Mouse (Mus musculus): Measurements from ENCODE around the gene Itgb2l. TPM values are rescaled to one million over a fixed set of nuclear protein-coding genes. Genes with fewer than 3 reads are reported as not detected.

Gene Itgb2l
- polyA plus RNA-seq, 1 experiment: not detected

DNA sequence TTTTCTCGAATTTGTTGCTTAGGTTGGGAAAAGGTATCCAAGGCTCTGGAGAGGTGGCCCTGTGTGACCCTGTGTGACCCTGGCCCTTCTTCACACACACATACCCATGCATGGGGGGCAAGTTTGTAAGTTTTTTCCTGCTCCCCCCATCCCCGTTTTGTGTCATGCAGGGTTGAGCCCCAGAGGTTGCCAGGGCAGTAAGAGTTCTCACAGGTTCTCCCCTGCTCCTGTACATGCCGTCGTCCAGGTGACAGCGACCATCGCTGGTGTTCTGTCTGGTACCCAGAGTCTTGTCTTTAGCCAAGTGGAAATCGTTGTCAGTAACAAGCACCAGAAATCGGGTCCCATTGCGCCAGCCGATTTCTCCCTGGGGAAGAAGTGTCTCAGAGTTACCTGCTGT, 10.2 kb downstream of the Itgb2l start:
- TF ChIP-seq POLR2A (IDR thresholded peaks at IDR 0.05; ENCODE audit: low read depth, low read length) (no peak), CTCF (conservative IDR thresholded peaks at IDR 0.05; ENCODE audit: insufficient read depth, insufficient read length, low read depth, low read length) (no peak)
- Histone ChIP-seq H3K4me3 (ENCODE audit: insufficient read depth, low read depth, low read length) (no peak overlapping the region), H3K4me1 (ENCODE audit: control insufficient read depth, insufficient read depth, low read length) (no peaks in the 10 kb centered on the region), H3K27ac (ENCODE audit: insufficient read depth, low read depth, low read length) (no peak overlapping the region), H3K36me3 (ENCODE audit: control insufficient read depth, insufficient read depth, low read length) (no peaks in the 10 kb centered on the region), H3K27me3 (replicated peaks; ENCODE audit: control insufficient read depth, insufficient read depth, low read length) (no peaks in the 10 kb centered on the region)
- WGBS: 90% methylated on average over 10 of the region's 10 CpGs
- no peak for DNase-seq

DNA sequence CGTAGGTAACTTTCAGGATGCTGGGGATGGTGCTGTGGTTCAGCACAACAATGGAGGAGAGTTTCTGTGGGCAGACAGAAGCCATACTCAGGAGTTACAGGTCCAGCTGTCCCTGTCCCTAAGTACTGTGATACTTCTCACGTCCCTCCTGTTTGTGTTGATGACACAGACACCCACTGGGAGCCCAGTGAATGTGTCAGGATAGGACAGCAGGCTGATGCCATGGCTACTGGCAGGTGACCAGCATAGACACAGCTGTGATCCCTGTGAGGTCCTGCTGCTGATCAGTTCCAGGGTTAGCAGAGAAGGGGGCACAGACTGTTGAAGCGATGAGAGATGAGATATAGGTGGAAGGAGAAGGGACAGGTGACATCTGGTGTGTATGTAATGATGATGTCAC, 14.4 kb downstream of the Itgb2l start:
- 78% methylated on average over 3 of the region's 3 CpGs for WGBS
- Histone ChIP-seq H3K4me1 (ENCODE audit: control insufficient read depth, insufficient read depth, low read length) (no peaks in the 10 kb centered on the region), H3K4me3 (ENCODE audit: insufficient read depth, low read depth, low read length) (no peak overlapping the region), H3K36me3 (ENCODE audit: control insufficient read depth, insufficient read depth, low read length) (no peaks in the 10 kb centered on the region), H3K27me3 (replicated peaks; ENCODE audit: control insufficient read depth, insufficient read depth, low read length) (no peaks in the 10 kb centered on the region), H3K27ac (ENCODE audit: insufficient read depth, low read depth, low read length) (no peak overlapping the region)
- TF ChIP-seq CTCF (conservative IDR thresholded peaks at IDR 0.05; ENCODE audit: insufficient read depth, insufficient read length, low read depth, low read length) (no peak), POLR2A (IDR thresholded peaks at IDR 0.05; ENCODE audit: low read depth, low read length) (no peak)
- DNase-seq: no peak

DNA sequence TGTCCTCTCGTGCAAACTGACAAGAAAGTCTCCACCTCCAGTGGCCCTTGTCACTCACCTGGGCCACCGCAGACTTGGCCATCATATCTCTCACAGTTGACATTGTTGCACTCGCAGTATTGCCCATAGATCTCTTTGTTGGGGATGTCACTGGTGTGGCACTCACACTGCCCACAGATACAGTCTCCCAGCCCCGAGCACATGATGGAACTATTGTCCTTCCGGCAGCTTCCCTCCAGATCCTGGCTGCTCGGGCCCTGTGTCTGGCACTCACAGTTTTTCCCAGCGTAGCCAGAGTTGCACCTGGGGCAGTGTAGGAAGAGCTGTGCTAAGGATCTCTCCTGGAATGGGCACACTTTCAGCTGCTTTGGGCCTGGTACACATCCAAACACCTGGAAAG, 16.7 kb downstream of the Itgb2l start:
- Histone ChIP-seq H3K36me3 (ENCODE audit: control insufficient read depth, insufficient read depth, low read length) (no peaks in the 10 kb centered on the region), H3K27ac (ENCODE audit: insufficient read depth, low read depth, low read length) (no peak overlapping the region), H3K27me3 (replicated peaks; ENCODE audit: control insufficient read depth, insufficient read depth, low read length) (no peaks in the 10 kb centered on the region), H3K4me1 (ENCODE audit: control insufficient read depth, insufficient read depth, low read length) (no peaks in the 10 kb centered on the region), H3K4me3 (ENCODE audit: insufficient read depth, low read depth, low read length) (no peak overlapping the region)
- DNase-seq: no peak
- TF ChIP-seq POLR2A (IDR thresholded peaks at IDR 0.05; ENCODE audit: low read depth, low read length) (no peak), CTCF (conservative IDR thresholded peaks at IDR 0.05; ENCODE audit: insufficient read depth, insufficient read length, low read depth, low read length) (no peak)
- 88% methylated on average over 7 of the region's 7 CpGs for WGBS

DNA sequence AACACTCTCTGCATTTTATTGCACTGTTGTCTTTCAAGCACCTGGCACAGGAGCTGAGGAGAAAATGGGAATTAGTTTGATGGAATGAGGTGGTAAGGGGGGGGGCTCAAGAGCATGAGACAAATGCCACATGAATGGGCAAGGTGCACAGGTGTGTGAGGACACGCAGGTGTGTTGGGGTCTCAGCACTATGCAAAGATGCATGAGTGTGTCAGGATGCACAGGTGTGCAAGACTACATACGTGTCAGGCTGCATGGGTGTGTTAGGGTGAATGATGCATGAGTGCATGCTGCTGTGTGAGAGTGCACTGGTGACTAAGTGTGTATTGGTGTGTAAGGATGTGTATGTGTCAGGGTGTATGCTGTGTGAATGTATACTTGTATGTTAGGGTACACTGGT, 18.4 kb downstream of the Itgb2l start:
- WGBS: 93% methylated on average over 2 of the region's 2 CpGs

DNA sequence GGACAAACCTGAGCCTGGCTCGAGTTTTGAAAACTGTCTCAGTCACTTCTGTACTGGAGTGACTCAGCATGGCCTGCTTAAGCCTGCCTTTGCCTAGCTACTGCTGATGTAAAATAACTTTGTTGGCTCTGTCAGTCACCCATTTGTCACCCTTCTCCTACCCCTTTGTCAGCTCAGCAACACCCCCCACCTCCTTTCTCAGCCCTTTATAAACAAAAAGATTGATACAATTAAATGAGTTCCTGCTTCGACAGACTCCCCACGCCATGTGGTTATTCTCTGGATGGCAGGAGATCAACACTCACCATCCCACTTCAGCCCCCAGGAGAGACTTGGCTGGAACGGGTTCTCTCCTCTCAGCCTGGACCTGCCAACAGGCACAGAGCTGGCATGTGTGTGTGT, 35.4 kb downstream of the Itgb2l start:
- Histone ChIP-seq H3K27me3 (replicated peaks; ENCODE audit: control insufficient read depth, insufficient read depth, low read length) (no peaks in the 10 kb centered on the region), H3K4me1 (ENCODE audit: control insufficient read depth, insufficient read depth, low read length) (no peaks in the 10 kb centered on the region), H3K27ac (ENCODE audit: insufficient read depth, low read depth, low read length) (no peak overlapping the region), H3K36me3 (ENCODE audit: control insufficient read depth, insufficient read depth, low read length) (no peaks in the 10 kb centered on the region), H3K4me3 (ENCODE audit: insufficient read depth, low read depth, low read length) (no peak overlapping the region)
- no peak for DNase-seq
- TF ChIP-seq POLR2A (IDR thresholded peaks at IDR 0.05; ENCODE audit: low read depth, low read length): no peak
- TF ChIP-seq CTCF (conservative IDR thresholded peaks at IDR 0.05; ENCODE audit: insufficient read depth, insufficient read length, low read depth, low read length): no peak
- WGBS: 37% methylated on average over 4 of the region's 4 CpGs

More for the DNA sequence above, 18.4 kb downstream of the Itgb2l start:
- TF ChIP-seq CTCF (conservative IDR thresholded peaks at IDR 0.05; ENCODE audit: insufficient read depth, insufficient read length, low read depth, low read length) (no peak), POLR2A (IDR thresholded peaks at IDR 0.05; ENCODE audit: low read depth, low read length) (no peak)
- Histone ChIP-seq H3K4me1 (ENCODE audit: control insufficient read depth, insufficient read depth, low read length) (no peaks in the 10 kb centered on the region), H3K27me3 (replicated peaks; ENCODE audit: control insufficient read depth, insufficient read depth, low read length) (no peaks in the 10 kb centered on the region), H3K27ac (ENCODE audit: insufficient read depth, low read depth, low read length) (no peak overlapping the region), H3K4me3 (ENCODE audit: insufficient read depth, low read depth, low read length) (no peak overlapping the region), H3K36me3 (ENCODE audit: control insufficient read depth, insufficient read depth, low read length) (peaks cover 2% of the 10 kb centered on the region; the same call in 1 of the 2 replicates)
- DNase-seq: no peak

DNA sequence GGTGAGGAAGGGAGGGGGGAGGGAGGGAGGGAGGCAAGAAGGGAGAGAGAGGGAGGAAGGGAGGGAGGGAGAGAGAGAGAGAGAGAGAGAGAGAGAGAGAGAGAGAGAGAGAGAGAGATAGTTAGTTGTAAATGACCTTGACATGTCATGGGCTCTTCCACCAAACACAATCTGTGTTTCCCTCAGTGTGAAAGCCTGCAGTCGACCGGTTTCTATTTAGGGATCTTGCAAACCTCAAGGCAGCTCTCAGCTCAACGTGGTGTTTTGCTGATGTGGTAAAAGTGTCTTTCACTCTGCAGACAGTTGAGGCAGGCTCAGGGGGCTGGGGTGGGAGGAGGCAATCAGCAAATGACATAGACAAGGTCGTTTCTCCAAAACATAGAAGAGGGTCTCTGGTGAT, 37.1 kb downstream of the Itgb2l start:
- H3K36me3 ChIP-seq (ENCODE audit: control insufficient read depth, insufficient read depth, low read length): no peaks in the 10 kb centered on the region
- WGBS: 57% methylated on average over 4 of the region's 4 CpGs
- no peak for DNase-seq
- H3K4me1 ChIP-seq (ENCODE audit: control insufficient read depth, insufficient read depth, low read length): no peaks in the 10 kb centered on the region
- no peaks in the 10 kb centered on the region for H3K27me3 ChIP-seq (replicated peaks; ENCODE audit: control insufficient read depth, insufficient read depth, low read length)
- TF ChIP-seq POLR2A (IDR thresholded peaks at IDR 0.05; ENCODE audit: low read depth, low read length) (no peak), CTCF (conservative IDR thresholded peaks at IDR 0.05; ENCODE audit: insufficient read depth, insufficient read length, low read depth, low read length) (no peak)
- H3K27ac ChIP-seq (ENCODE audit: insufficient read depth, low read depth, low read length): no peak overlapping the region
- no peak overlapping the region for H3K4me3 ChIP-seq (ENCODE audit: insufficient read depth, low read depth, low read length)

DNA sequence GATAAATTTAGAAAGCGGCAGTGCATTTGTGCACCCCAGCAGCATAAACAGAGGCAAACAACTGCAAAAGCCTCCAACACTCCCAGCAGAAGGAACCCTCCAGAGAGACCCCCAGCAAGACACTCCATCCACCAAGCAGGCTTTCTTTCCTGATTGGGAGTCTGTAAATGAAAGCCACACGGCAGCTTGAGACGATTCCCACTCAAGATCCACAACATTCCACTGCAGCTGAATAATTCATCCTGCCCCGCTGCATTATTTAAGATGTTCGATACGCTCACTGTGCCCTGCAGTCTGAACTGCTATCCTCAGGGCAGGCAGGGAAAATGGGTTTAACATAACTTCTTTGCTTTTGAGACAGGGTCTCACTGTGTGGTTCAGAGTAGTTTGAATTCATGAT, 41.1 kb downstream of the Itgb2l start:
- no peak for DNase-seq
- Histone ChIP-seq H3K27me3 (replicated peaks; ENCODE audit: control insufficient read depth, insufficient read depth, low read length) (no peaks in the 10 kb centered on the region), H3K36me3 (ENCODE audit: control insufficient read depth, insufficient read depth, low read length) (no peaks in the 10 kb centered on the region; the same call in none of the 2 replicates), H3K27ac (ENCODE audit: insufficient read depth, low read depth, low read length) (no peak overlapping the region), H3K4me1 (ENCODE audit: control insufficient read depth, insufficient read depth, low read length) (no peaks in the 10 kb centered on the region), H3K4me3 (ENCODE audit: insufficient read depth, low read depth, low read length) (no peak overlapping the region)
- WGBS: 79% methylated on average over 6 of the region's 6 CpGs
- TF ChIP-seq POLR2A (IDR thresholded peaks at IDR 0.05; ENCODE audit: low read depth, low read length) (no peak), CTCF (conservative IDR thresholded peaks at IDR 0.05; ENCODE audit: insufficient read depth, insufficient read length, low read depth, low read length) (no peak)

DNA sequence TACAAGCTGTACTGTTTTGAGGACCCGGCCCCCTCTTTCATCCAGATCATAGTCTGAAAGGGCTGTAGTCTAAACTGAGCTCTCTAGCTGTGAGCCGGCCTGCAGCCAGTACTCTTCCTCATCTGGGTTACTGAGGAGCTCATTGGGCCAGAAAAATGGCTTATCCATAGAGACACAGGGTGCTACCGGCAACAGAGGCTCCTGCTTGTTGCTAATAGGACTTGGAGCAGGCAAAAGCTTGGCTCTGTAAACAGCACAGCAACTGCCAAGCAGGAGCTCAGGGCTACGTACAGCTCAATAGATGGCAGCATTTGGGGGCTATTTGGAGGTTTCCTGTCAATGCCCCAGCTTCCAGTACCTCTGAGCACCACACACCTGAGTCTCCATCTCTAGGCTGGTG, 43.4 kb downstream of the Itgb2l start:
- TF ChIP-seq POLR2A (IDR thresholded peaks at IDR 0.05; ENCODE audit: low read depth, low read length) (no peak), CTCF (conservative IDR thresholded peaks at IDR 0.05; ENCODE audit: insufficient read depth, insufficient read length, low read depth, low read length) (no peak)
- no peaks in the 10 kb centered on the region for H3K27me3 ChIP-seq (replicated peaks; ENCODE audit: control insufficient read depth, insufficient read depth, low read length)
- WGBS: 87% methylated on average over 4 of the region's 4 CpGs
- no peak overlapping the region for H3K27ac ChIP-seq (ENCODE audit: insufficient read depth, low read depth, low read length)
- H3K4me3 ChIP-seq (ENCODE audit: insufficient read depth, low read depth, low read length): no peak overlapping the region
- DNase-seq: no peak
- H3K36me3 ChIP-seq (ENCODE audit: control insufficient read depth, insufficient read depth, low read length): no peaks in the 10 kb centered on the region; the same call in none of the 2 replicates
- no peaks in the 10 kb centered on the region for H3K4me1 ChIP-seq (ENCODE audit: control insufficient read depth, insufficient read depth, low read length)

All from kidney, adult 2 months (tissue).